Mouse (Mus musculus) bone marrow, adult 2 months (tissue): ENCODE measurements at regions not wholly inside any gene's neighbourhood (a gene's known extent, or its start where the extent isn't known, plus 50 kb on each side); places are given as distances from the start of the nearest gene placed in this dataset.

Source experiments
- CTCF ChIP-seq: fragments of 200-500 bp; IDR thresholded peaks from 2 replicates; pipeline ENCODE4 v1.5.1; 2011; ENCODE audit warnings: low read length, control low read depth; ENCODE audit not compliant: control insufficient read depth, insufficient read depth
- POLR2A ChIP-seq: fragments of 200-500 bp; IDR thresholded peaks from 2 replicates; pipeline ENCODE4 v1.6.1; 2011; ENCODE audit warnings: low read depth, mild to moderate bottlenecking, control low read depth, low read length, borderline replicate concordance; ENCODE audit not compliant: control insufficient read depth

DNA sequence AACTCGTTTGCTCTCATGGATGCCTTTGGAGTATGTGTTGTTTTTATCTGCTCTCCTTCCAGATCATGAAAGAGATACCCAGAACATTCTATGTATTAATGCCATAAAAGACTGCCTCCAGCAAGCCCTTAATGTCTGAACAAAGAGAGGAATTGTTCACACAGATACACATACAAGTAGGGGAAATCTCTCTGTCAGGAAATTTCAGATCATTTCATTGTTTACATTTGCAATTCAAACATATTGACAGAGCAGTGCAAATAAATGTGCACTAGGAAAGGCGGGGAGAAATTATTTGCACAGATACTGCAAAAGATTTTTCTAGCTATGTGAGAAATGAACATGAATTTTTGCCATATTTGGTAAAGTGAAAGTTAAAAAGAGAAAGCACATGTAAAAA, 216.4 kb upstream of the Ube2e3 start:
- TF ChIP-seq CTCF = no peak
- no peak for TF ChIP-seq POLR2A
